Mouse (Mus musculus): ENCODE measurements around the gene Fn1.

Fn1 gene

GRCm38 (mm10) chr1:71652551-71653399, at the start of gene Fn1:
TSS of gene Fn1 (minus strand) at chr1:71653200.
- DNase-seq (ENCODE audit: low read depth, low spot score), result peak; percentile 95

DNA sequence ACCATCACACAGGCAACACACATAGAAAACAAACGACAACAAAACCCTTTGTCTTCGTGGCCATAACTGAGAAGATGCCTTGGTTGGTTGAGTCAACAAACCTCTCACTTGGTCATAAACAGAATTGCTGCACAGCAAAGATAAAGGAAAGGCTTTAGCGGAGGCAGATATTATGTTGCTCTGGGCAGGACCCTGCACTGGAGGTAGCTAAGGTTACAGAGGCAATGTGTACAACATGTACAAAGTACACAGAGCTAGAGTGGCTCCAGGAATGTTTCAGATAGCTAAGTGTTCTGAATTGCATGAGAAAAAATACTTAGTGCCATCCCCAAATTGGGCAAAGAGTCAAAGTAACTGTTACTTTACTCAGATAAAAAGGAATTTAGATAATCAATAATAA, 43.1 kb upstream of the Fn1 start:
- DNase-seq (ENCODE audit: low read depth, low spot score), result no peak

DNA sequence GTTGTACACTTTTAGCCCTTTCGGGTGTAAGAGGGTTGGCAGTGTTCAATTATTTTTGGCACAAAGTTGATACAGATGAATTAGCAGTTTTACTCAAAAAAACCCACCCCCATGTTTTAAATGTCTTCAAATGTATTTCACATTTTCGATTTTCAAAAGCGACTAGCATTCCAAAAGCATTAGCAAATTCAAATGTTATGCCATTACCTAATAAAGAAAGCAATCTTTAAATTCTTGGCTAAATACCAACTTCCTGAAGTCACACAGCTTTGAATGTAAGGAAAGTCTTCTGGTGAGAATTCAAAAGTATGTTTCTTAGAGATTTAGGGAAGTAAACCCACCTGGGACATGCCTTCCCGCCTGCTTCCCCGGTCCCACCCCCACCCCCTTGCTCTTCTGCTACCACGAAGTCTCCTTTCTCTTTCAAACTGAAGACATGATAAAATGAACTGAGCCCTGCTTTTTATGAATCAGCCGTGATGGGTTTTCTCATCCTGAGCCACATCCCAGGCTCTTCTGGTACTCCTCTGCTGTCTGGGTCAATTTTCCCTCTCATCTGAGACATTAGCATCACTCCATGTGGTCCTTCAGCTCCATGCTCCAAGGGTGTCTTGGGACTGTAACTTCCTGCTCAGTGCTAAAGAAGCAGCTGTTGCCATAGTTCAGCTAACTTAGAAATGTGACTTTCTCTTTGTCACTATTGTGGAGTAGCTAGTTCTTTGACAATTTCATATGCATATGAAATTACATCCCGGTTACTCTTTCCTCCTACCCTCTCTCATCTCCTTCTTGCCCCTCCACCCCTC, 38.7 kb upstream of the Fn1 start:
- DNase-seq (ENCODE audit: low read depth, low spot score), result peak; percentile 69

- DNase-seq (ENCODE audit: low read depth, low spot score), result peak; percentile 64
Observed at GRCm38 (mm10) chr1:71688926-71689303, 35.9 kb upstream of the Fn1 start.

GRCm38 (mm10) chr1:71688272-71688925, 35.4 kb upstream of the Fn1 start:
- no peak for DNase-seq (ENCODE audit: low read depth, low spot score)

GRCm38 (mm10) chr1:71686791-71687190, 33.8 kb upstream of the Fn1 start:
- no peak for DNase-seq (ENCODE audit: low read depth, low spot score)

DNA sequence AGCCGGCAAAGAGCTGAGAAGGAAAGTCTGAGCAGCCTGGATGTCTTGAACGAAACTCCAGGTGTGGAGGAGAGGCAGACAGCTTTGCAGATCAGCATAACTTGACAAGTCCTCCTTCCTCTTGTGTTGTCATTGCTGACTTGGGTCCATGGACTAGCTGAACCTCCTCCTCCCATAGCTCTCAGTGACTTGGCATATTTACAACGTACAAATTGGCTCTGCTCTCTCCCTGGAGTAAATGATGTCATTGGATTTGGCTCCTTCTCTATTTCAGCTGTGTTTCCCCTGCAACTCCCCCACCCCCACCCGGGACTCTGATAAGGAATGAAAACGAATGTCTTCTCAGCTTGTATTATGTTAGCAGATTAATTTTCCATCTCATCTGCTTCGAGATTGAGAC, 30.7 kb upstream of the Fn1 start:
- peak; percentile 57 for DNase-seq (ENCODE audit: low read depth, low spot score)

GRCm38 (mm10) chr1:71682194-71682715, 29.3 kb upstream of the Fn1 start:
- no peak for DNase-seq (ENCODE audit: low read depth, low spot score)

DNA sequence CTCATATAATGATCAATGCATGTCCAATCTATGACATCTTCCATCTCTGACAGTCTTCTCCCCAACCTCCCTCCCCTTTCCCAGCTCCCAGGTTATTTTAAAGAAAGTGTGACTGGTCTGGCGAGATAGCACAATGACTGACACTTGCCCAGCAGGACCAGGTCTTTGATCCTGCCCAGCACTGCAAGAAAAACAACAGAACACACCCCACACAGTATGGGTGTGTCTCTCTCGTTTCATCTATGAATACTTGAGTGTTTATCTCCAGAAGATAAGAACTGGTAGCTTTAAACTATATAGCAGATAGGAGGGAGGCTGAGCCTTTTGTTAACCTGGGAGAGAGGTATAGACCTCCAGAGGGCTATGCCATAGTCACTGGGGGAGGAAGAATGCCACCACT, 28.3 kb upstream of the Fn1 start:
- DNase-seq (ENCODE audit: low read depth, low spot score), result no peak

GRCm38 (mm10) chr1:71680046-71680672, 27.2 kb upstream of the Fn1 start:
- peak; percentile 55 for DNase-seq (ENCODE audit: low read depth, low spot score)

- DNase-seq (ENCODE audit: low read depth, low spot score), result peak; percentile 35
Observed at GRCm38 (mm10) chr1:71675420-71675819, 22.4 kb upstream of the Fn1 start.

GRCm38 (mm10) chr1:71674274-71674673, 21.3 kb upstream of the Fn1 start:
- no peak for DNase-seq (ENCODE audit: low read depth, low spot score)

DNA sequence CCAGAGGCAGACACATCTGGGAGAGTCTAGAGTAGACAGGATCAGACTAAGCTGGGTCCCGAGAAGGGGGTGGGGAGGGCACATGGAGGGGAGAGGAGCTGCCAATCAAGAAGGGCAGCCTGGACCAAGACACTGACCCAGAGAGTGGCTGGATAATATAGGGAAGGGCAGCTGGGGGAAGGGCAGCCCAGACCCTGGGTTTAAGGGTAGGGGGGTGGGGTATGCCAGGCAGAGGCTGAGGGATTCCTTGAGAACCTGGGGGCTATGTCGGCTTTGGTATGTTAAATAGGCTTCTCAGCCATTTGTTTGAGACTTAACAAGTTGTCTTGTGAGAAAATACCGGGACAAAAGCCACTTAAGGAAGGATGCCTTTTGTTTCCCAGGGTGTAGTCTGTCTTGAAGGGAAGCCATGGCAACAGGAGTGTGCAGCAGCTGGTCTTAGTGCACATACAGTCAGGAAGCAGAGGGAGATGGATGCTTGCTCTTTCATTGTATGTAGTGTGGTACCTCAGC, 20.5 kb upstream of the Fn1 start:
- DNase-seq (ENCODE audit: low read depth, low spot score), result no peak

- DNase-seq (ENCODE audit: low read depth, low spot score), result peak; percentile 10
Observed at GRCm38 (mm10) chr1:71672346-71672745, 19.3 kb upstream of the Fn1 start.

GRCm38 (mm10) chr1:71663242-71663641, 10.2 kb upstream of the Fn1 start:
- no peak for DNase-seq (ENCODE audit: low read depth, low spot score)

GRCm38 (mm10) chr1:71658632-71659031, 5.6 kb upstream of the Fn1 start:
- DNase-seq (ENCODE audit: low read depth, low spot score), result no peak

DNA sequence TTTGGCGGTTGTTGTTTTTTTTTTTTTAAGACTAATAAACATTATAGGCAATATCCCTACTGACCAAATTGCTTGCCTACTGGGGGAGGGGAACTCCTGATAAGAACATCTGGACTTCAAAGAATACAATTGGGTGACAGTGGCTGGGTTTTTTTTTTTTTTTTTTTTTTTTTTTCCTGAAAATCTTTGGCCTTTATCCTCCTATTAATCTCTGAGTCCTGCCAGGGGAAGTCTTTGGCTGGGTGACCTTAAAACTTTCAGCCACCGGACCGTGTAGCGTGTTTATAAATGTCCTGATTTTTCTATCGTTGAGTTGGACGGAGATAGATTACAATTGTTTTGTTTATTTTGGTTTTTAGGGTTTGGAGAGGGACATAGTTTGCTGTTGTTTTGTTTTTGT, 3.3 kb upstream of the Fn1 start:
- no peak for DNase-seq (ENCODE audit: low read depth, low spot score)

DNA sequence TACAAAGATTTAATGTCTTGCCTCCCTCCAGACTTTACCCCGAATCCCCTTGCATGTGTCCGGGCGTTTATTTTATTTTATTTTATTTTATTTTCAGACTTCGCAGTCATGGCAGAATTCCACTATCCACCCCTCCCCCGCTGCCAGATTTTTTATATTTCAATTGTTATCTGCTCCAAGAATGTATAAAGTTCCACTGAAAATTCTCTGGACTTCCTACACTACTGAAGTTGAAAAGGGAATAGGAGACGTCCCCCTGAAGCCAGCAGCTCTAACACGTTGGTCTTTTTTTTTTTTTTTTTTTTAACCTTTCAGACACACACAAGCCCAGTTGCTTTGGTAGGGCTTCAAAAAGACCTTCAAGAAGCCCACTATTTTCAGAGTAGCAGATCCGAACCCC, 1.2 kb upstream of the Fn1 start:
- peak; percentile 15 for DNase-seq (ENCODE audit: low read depth, low spot score)

GRCm38 (mm10) chr1:71653400-71654159, 580 bp upstream of the Fn1 start:
- no peak for DNase-seq (ENCODE audit: low read depth, low spot score)

DNA sequence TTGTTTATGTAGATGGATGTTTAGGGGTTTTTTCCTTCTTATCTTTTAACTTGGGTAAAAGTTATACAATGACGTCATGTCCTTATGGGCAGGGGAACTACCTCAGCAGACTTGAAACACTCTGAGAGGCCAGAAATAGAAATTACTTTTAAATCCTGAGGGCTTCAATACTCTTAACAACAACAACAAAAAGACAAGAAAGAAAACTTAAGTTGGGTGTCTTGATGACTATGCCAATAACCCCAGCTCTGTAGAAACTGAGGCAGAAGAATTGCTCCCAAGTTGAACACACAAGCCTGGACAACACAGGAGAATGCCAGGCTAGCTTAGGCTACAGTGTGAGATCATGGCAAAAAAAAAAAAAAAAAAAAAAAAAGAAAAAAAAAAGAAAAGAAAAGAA, 1.2 kb downstream of the Fn1 start:
- DNase-seq (ENCODE audit: low read depth, low spot score), result peak; percentile 56

- no peak for DNase-seq (ENCODE audit: low read depth, low spot score)
Observed at GRCm38 (mm10) chr1:71651315-71651714, 1.7 kb downstream of the Fn1 start.

Data from 3T3-L1 (cell line).